Mouse (Mus musculus): Measurements from ENCODE around the gene Magt1.
"Not testable (repeated sequence)": the region's sequence is repeated elsewhere in the genome, so short reads cannot be mapped to it uniquely, and the experiment has no call there.

Gene Magt1

GRCm38 (mm10) chrX:105946357-105946756 lies 65.3 kb downstream of the Magt1 start:
- no peak for DNase-seq (ENCODE audit: low spot score)

- no peak for DNase-seq (ENCODE audit: low spot score)
These were observed 72.5 kb downstream of the Magt1 start for GRCm38 (mm10) chrX:105939245-105939644.

GRCm38 (mm10) chrX:105937736-105938135 lies 74.0 kb downstream of the Magt1 start:
- DNase-seq (ENCODE audit: low spot score): no peak

- no peak for DNase-seq (ENCODE audit: low spot score)
These were observed 77.4 kb downstream of the Magt1 start for GRCm38 (mm10) chrX:105934341-105934740.

GRCm38 (mm10) chrX:105929478-105930038 lies 82.1 kb downstream of the Magt1 start:
- DNase-seq (ENCODE audit: low spot score): no peak

GRCm38 (mm10) chrX:105928861-105929477 lies 82.7 kb downstream of the Magt1 start, which contains the start of gene Atrx:
Gene Atrx, minus strand, starts transcription at chrX:105929403.
- DNase-seq (ENCODE audit: low spot score): peak; percentile 73

GRCm38 (mm10) chrX:105927941-105928860 lies 83.5 kb downstream of the Magt1 start:
- no peak for DNase-seq (ENCODE audit: low spot score)

GRCm38 (mm10) chrX:105926121-105926735 lies 85.5 kb downstream of the Magt1 start:
- DNase-seq (ENCODE audit: low spot score): no peak

- no peak for DNase-seq (ENCODE audit: low spot score)
These were observed 87.2 kb downstream of the Magt1 start for GRCm38 (mm10) chrX:105924326-105925070.

GRCm38 (mm10) chrX:105923896-105924295 lies 87.8 kb downstream of the Magt1 start:
- no peak for DNase-seq (ENCODE audit: low spot score)

GRCm38 (mm10) chrX:105922986-105923385 lies 88.7 kb downstream of the Magt1 start:
- DNase-seq (ENCODE audit: low spot score): not testable (repeated sequence)

GRCm38 (mm10) chrX:105921421-105921820 lies 90.3 kb downstream of the Magt1 start:
- peak; percentile 45 for DNase-seq (ENCODE audit: low spot score)

Measured in c-Kit-positive CD71-positive TER-119-positive erythroid progenitor cells, embryonic 14.5 days (primary cell).